Mouse (Mus musculus): ENCODE results near the gene Suco. TPM values are rescaled to one million over a fixed set of nuclear protein-coding genes. Genes with fewer than 3 reads are reported as not detected.

The Suco gene
- 36.0 and 45.2 TPM in 2 replicates for polyA plus RNA-seq (2015; fragmentation: Nextera tagmentation; extraction: Ambion mirVana)

GRCm38 (mm10) chr1:161876553-161877447 is at the start of gene Suco:
Gene Suco (minus strand): TSS chr1:161876682.

GRCm38 (mm10) chr1:161788339-161788738 is 88.1 kb downstream of the Suco start, which contains the start of gene Fasl:
Gene Fasl (minus strand): TSS chr1:161788495.

Other genes with a start within 250 kb of the Suco start
- gene Fasl, start 88.2 kb downstream of the Suco start, polyA plus RNA-seq (2015; fragmentation: Nextera tagmentation; extraction: Ambion mirVana) = not detected in 2 replicates
- gene Pigc, start 92.5 kb upstream of the Suco start, polyA plus RNA-seq (2015; fragmentation: Nextera tagmentation; extraction: Ambion mirVana) = 24.7 and 25.1 TPM in 2 replicates
- not detected in 2 replicates for gene 4930558K02Rik, start 103.0 kb upstream of the Suco start, polyA plus RNA-seq (2015; fragmentation: Nextera tagmentation; extraction: Ambion mirVana)

All from urinary bladder, postnatal 0 days (tissue).